Mouse (Mus musculus): ENCODE measurements at regions not wholly inside any gene's neighbourhood (a gene's known extent, or its start where the extent isn't known, plus 50 kb on each side); places are given as distances from the start of the nearest gene placed in this dataset.

DNA sequence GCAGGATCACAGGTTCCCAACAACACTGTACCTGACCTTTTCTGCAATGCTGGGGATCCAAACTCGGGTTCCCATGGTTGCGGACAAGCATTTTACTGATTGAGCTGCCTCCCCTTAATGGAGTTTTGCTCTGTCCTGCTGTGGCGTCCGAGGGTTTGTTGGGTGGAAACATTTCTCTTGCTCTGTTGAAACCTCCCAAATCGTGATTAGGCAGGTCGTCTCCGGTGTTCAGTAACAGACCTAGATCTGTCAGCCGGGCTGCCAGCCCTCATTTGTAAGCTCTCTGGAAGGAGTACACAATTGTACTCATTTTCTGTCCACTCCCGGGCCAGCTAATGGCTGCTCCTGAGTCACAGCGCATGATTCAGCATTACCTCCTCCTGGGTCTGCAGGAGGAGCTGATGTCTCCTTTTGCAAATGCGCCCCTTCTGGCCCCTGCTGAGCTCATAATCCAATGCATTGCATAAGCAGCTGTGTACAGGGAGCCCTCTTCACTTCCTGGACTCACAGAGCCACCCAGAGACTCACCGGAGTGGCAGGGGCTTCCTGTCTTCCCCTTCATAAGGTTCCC, 49.8 kb upstream of the Sipa1l2 start:
- peak; percentile 82 for DNase-seq
